Mouse (Mus musculus): ENCODE measurements around the gene Mbd3l2. TPM values are rescaled to one million over a fixed set of nuclear protein-coding genes. Genes with fewer than 3 reads are reported as not detected.

Mbd3l2 gene
- total and polyA plus RNA-seq, 2 experiments = not detected

DNA sequence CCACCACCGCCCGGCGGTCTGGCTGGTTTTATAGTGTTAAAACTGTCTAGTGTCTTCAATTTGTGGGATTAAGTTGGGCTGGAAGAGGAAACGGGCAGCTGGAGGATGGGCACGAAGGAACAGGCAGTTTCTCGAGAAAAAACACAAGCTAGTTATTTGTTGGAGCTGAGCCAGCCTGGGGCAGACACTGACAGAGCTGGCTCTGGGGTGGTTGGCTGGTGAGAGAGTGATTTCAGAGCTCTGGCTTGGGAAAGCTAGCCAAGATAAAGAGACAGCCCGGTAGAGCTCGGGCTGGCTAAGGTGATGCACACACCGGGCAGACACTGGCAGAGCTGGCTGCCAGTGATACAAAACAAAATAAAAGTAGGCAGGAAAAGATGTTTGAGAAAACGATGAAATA is 1.2 kb downstream of the Mbd3l2 start:
- TF ChIP-seq POLR2A (IDR thresholded peaks at IDR 0.05; ENCODE audit: extremely low read depth, insufficient read depth, low read length) = no peak
- TF ChIP-seq CTCF (IDR thresholded peaks at IDR 0.05; ENCODE audit: low read depth, low read length) = no peak
- no peaks in the 10 kb centered on the region for H3K79me2 ChIP-seq (ENCODE audit: control insufficient read depth, insufficient read depth, low read length)
- peak; percentile 3 for DNase-seq (ENCODE audit: extremely low read depth, low read depth, low spot score)

DNA sequence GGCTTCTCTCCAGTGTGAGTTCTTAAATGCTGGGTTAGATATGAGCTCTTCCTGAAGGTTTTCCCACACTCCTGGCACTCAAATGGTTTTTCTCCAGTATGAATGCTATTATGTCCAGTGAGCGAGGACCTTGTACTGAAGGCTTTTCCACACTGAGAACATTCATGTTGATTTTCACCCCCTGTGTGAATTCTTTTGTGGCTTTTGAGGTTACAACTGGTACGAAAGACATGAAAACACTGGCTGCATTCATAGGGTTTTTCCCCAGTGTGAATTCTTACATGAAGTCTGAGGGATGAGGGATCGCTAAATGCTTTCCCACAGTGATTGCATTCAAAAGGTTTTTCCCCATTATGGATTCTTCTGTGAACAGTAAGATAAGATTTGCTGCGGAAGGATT is 26.1 kb downstream of the Mbd3l2 start:
- no peaks in the 10 kb centered on the region for H3K79me2 ChIP-seq (ENCODE audit: control insufficient read depth, insufficient read depth, low read length)
- H3K27ac ChIP-seq (replicated peaks; ENCODE audit: insufficient read depth, low read depth, low read length) = no peak overlapping the region
- 98% methylated on average over 4 of the region's 4 CpGs for WGBS
- no peaks in the 10 kb centered on the region for H3K4me1 ChIP-seq (ENCODE audit: control insufficient read depth, insufficient read depth, low read length)
- H3K27me3 ChIP-seq (ENCODE audit: control insufficient read depth, insufficient read depth, low read length) = no peaks in the 10 kb centered on the region
- H3K9ac ChIP-seq (ENCODE audit: low read depth, low read length) = no peak overlapping the region
- no peak overlapping the region for H3K4me3 ChIP-seq (ENCODE audit: insufficient read depth, low read depth, low read length)
- TF ChIP-seq CTCF (IDR thresholded peaks at IDR 0.05; ENCODE audit: low read depth, low read length) = no peak
- TF ChIP-seq POLR2A (IDR thresholded peaks at IDR 0.05; ENCODE audit: extremely low read depth, insufficient read depth, low read length) = no peak
- no peak for DNase-seq (ENCODE audit: extremely low read depth, low read depth, low spot score)
- peaks cover 21% of the 10 kb centered on the region for H3K36me3 ChIP-seq (ENCODE audit: control insufficient read depth, insufficient read depth, low read length)

More for the DNA sequence above, 1.2 kb downstream of the Mbd3l2 start:
- no peaks in the 10 kb centered on the region for H3K4me1 ChIP-seq (ENCODE audit: control insufficient read depth, insufficient read depth, low read length)
- H3K9ac ChIP-seq (ENCODE audit: low read depth, low read length) = no peak overlapping the region
- WGBS = 73% methylated on average over 10 of the region's 10 CpGs
- H3K27ac ChIP-seq (replicated peaks; ENCODE audit: insufficient read depth, low read depth, low read length) = no peak overlapping the region
- no peak overlapping the region for H3K4me3 ChIP-seq (ENCODE audit: insufficient read depth, low read depth, low read length)
- H3K36me3 ChIP-seq (ENCODE audit: control insufficient read depth, insufficient read depth, low read length) = no peaks in the 10 kb centered on the region
- H3K27me3 ChIP-seq (ENCODE audit: control insufficient read depth, insufficient read depth, low read length) = no peaks in the 10 kb centered on the region

- 88% methylated on average over 3 of the region's 3 CpGs for WGBS
- Histone ChIP-seq H3K9ac (ENCODE audit: low read depth, low read length) (no peak overlapping the region), H3K4me3 (ENCODE audit: insufficient read depth, low read depth, low read length) (no peak overlapping the region)
Observed at GRCm38 (mm10) chr9:18467350-18467749, 36.9 kb downstream of the Mbd3l2 start.

DNA sequence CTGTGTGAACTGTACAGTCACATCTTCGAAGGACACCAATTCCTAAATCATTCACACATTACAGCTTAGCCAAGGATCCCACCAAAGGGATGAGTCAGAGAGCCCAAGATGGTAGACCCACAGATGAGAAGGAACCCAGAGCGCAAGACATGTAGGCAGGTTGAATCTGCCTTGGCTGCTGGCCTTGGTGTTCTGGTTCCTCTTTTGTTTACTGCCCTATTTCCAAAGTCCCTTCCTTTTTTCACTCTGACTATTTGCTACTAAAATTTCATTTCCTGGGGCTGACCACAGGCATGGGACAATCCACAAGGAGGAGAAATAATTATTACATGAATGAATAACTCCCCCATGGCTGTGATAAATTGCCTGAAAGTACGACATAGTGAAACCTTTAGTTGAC is 37.6 kb downstream of the Mbd3l2 start:
- H3K27ac ChIP-seq (replicated peaks; ENCODE audit: insufficient read depth, low read depth, low read length) = no peak overlapping the region
- no peak overlapping the region for H3K4me3 ChIP-seq (ENCODE audit: insufficient read depth, low read depth, low read length)
- H3K36me3 ChIP-seq (ENCODE audit: control insufficient read depth, insufficient read depth, low read length) = peaks cover 4% of the 10 kb centered on the region; the same call in 1 of the 2 replicates
- no peak overlapping the region for H3K9ac ChIP-seq (ENCODE audit: low read depth, low read length)
- WGBS = 86% methylated on average over 3 of the region's 3 CpGs
- H3K4me1 ChIP-seq (ENCODE audit: control insufficient read depth, insufficient read depth, low read length) = no peaks in the 10 kb centered on the region
- DNase-seq (ENCODE audit: extremely low read depth, low read depth, low spot score) = no peak
- H3K79me2 ChIP-seq (ENCODE audit: control insufficient read depth, insufficient read depth, low read length) = no peaks in the 10 kb centered on the region
- TF ChIP-seq POLR2A (IDR thresholded peaks at IDR 0.05; ENCODE audit: extremely low read depth, insufficient read depth, low read length) = no peak
- TF ChIP-seq CTCF (IDR thresholded peaks at IDR 0.05; ENCODE audit: low read depth, low read length) = no peak
- H3K27me3 ChIP-seq (ENCODE audit: control insufficient read depth, insufficient read depth, low read length) = no peaks in the 10 kb centered on the region

More at GRCm38 (mm10) chr9:18467350-18467749, 36.9 kb downstream of the Mbd3l2 start:
- Histone ChIP-seq H3K27me3 (ENCODE audit: control insufficient read depth, insufficient read depth, low read length) (no peaks in the 10 kb centered on the region), H3K27ac (replicated peaks; ENCODE audit: insufficient read depth, low read depth, low read length) (no peak overlapping the region), H3K79me2 (ENCODE audit: control insufficient read depth, insufficient read depth, low read length) (no peaks in the 10 kb centered on the region), H3K36me3 (ENCODE audit: control insufficient read depth, insufficient read depth, low read length) (peaks cover 4% of the 10 kb centered on the region; the same call in 1 of the 2 replicates), H3K4me1 (ENCODE audit: control insufficient read depth, insufficient read depth, low read length) (no peaks in the 10 kb centered on the region)
- TF ChIP-seq POLR2A (IDR thresholded peaks at IDR 0.05; ENCODE audit: extremely low read depth, insufficient read depth, low read length) = no peak
- TF ChIP-seq CTCF (IDR thresholded peaks at IDR 0.05; ENCODE audit: low read depth, low read length) = no peak
- DNase-seq (ENCODE audit: extremely low read depth, low read depth, low spot score) = no peak

DNA sequence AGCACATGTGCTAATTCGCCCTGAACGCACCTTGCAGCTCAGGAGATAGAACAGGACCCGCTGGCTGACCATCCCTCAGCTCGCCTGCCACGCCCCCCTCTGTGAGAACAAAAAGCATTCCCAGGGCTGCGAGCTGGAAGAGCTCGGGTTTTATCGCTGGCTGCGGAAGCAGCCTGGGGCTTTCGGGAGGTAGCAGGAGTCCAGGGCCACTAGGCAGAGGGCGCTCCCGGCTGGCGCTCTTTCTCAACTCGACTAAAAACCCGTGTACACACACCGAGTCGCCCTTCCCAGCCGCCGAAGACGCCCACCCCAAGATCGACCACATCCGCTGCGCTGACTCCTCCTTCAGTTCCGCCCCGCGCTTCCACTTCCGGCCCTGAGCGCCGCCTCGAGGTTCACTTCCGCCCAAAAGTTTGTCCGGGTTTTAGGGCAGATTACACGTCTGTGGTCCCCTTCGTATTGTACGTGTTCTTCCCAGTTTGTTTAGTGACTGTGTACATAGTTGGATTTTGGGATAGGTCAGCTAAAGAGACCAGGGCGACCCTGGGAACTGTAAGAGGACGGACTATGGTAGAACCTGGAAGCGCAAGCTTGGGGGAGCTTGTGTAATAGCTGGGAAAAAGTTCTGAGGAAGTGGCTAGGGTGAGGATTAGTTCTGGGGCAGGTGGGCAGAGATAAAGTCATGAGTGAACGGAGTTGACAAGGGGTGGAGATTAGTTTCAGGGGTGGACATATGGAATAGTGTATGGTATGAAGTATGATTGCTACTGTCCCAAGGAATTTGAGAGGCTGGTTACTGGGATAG is 43.1 kb downstream of the Mbd3l2 start:
- no peaks in the 10 kb centered on the region; the same call in 1 of the 2 replicates for H3K4me1 ChIP-seq (ENCODE audit: control insufficient read depth, insufficient read depth, low read length)
- peak overlapping the region; percentile 81 for H3K9ac ChIP-seq (ENCODE audit: low read depth, low read length)
- peak overlapping the region; percentile 87 for H3K4me3 ChIP-seq (ENCODE audit: insufficient read depth, low read depth, low read length)
- H3K27me3 ChIP-seq (ENCODE audit: control insufficient read depth, insufficient read depth, low read length) = no peaks in the 10 kb centered on the region; the same call in 1 of the 2 replicates
- H3K27ac ChIP-seq (replicated peaks; ENCODE audit: insufficient read depth, low read depth, low read length) = peak overlapping the region; percentile 43
- TF ChIP-seq CTCF (IDR thresholded peaks at IDR 0.05; ENCODE audit: low read depth, low read length) (no peak), POLR2A (IDR thresholded peaks at IDR 0.05; ENCODE audit: extremely low read depth, insufficient read depth, low read length) (0 out of 2 replicates have a peak, but pooled peaks have one; percentile 21)
- no peaks in the 10 kb centered on the region for H3K36me3 ChIP-seq (ENCODE audit: control insufficient read depth, insufficient read depth, low read length)
- H3K79me2 ChIP-seq (ENCODE audit: control insufficient read depth, insufficient read depth, low read length) = no peaks in the 10 kb centered on the region
- peak; percentile 72 for DNase-seq (ENCODE audit: extremely low read depth, low read depth, low spot score)
- 2% methylated on average over 39 of the region's 39 CpGs for WGBS

DNA sequence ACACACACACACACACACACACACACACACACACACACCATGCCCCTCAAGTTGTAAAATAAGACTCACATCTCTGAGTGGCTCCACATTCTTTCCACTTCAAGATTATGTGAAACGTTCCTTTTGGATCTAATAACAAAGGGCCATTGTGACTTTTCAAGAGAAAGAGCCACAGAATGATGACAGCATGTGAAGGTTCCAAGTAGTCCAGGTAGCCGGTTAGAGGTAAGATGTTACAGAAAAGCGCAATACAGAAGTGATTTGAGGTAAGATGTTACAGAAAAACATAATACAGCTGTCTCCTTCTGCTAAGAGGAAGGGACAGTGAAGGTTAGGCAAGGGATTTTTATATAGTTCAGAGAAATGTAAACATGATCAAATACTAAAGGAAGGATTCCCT is 47.7 kb downstream of the Mbd3l2 start, which contains the start of the genes Zfp558 and Mbd3l1:
Zfp558 (minus strand) TSS at position 101 of the 400 bp plus-strand sequence.
Mbd3l1 (plus strand) TSS at position 192 of the 400 bp plus-strand sequence.
- H3K9ac ChIP-seq (ENCODE audit: low read depth, low read length) = no peak within 1 kb of the TSS
- H3K4me3 ChIP-seq (ENCODE audit: insufficient read depth, low read depth, low read length) = no peak within 1 kb of the TSS
- no peaks in the 10 kb centered on the region for H3K79me2 ChIP-seq (ENCODE audit: control insufficient read depth, insufficient read depth, low read length)
- H3K4me1 ChIP-seq (ENCODE audit: control insufficient read depth, insufficient read depth, low read length) = no peaks in the 10 kb centered on the region; the same call in 1 of the 2 replicates
- DNase-seq (ENCODE audit: extremely low read depth, low read depth, low spot score) = no peak
- H3K27me3 ChIP-seq (ENCODE audit: control insufficient read depth, insufficient read depth, low read length) = no peaks in the 10 kb centered on the region; the same call in 1 of the 2 replicates
- TF ChIP-seq CTCF (IDR thresholded peaks at IDR 0.05; ENCODE audit: low read depth, low read length) = no peak
- TF ChIP-seq POLR2A (IDR thresholded peaks at IDR 0.05; ENCODE audit: extremely low read depth, insufficient read depth, low read length) = no peak
- no peaks in the 10 kb centered on the region for H3K36me3 ChIP-seq (ENCODE audit: control insufficient read depth, insufficient read depth, low read length)
- 76% methylated on average over 3 of the region's 3 CpGs for WGBS
- no peak within 1 kb of the TSS for H3K27ac ChIP-seq (replicated peaks; ENCODE audit: insufficient read depth, low read depth, low read length)

Other genes with a start within 250 kb of the Mbd3l2 start
- 23.4 and 28.1 TPM in 2 replicates for gene Chordc1, start 138.5 kb upstream of the Mbd3l2 start, total RNA-seq (2014; rRNA removed)
- gene Chordc1, start 138.5 kb upstream of the Mbd3l2 start, polyA plus RNA-seq (2012; rRNA removed) = 29.5 and 34.1 TPM in 2 replicates
- gene Naalad2, start 27.7 kb upstream of the Mbd3l2 start, total RNA-seq (2014; rRNA removed) = 1.5 and 1.6 TPM in 2 replicates
- 0.09 and 0.43 TPM in 2 replicates for gene Naalad2, start 27.7 kb upstream of the Mbd3l2 start, polyA plus RNA-seq (2012; rRNA removed)
- not detected in 2 replicates for gene Ubtfl1, start 26.2 kb upstream of the Mbd3l2 start, total RNA-seq (2014; rRNA removed)
- gene Ubtfl1, start 26.2 kb upstream of the Mbd3l2 start, polyA plus RNA-seq (2012; rRNA removed) = not detected in 2 replicates
- 0.74 and 0.92 TPM in 2 replicates for gene Zfp558, start 47.6 kb downstream of the Mbd3l2 start, total RNA-seq (2014; rRNA removed)
- 0.04 and 0.10 TPM in 2 replicates for gene Zfp558, start 47.6 kb downstream of the Mbd3l2 start, polyA plus RNA-seq (2012; rRNA removed)
- gene Mbd3l1, start 47.7 kb downstream of the Mbd3l2 start, total RNA-seq (2014; rRNA removed) = not detected in 2 replicates
- not detected in 2 replicates for gene Mbd3l1, start 47.7 kb downstream of the Mbd3l2 start, polyA plus RNA-seq (2012; rRNA removed)
- gene Muc16, start 243.9 kb downstream of the Mbd3l2 start, total RNA-seq (2014; rRNA removed) = 0.07 and 0.18 TPM in 2 replicates
- 0.04 and 0.21 TPM in 2 replicates for gene Muc16, start 243.9 kb downstream of the Mbd3l2 start, polyA plus RNA-seq (2012; rRNA removed)